Mouse (Mus musculus) kidney, adult 2 months (tissue): Measurements from ENCODE around the gene Eif4g3. TPM values are rescaled to one million over a fixed set of nuclear protein-coding genes. Genes with fewer than 3 reads are reported as not detected.

Source experiments
- DNase-seq: peaks from one replicate; pipeline ENCODE4 v3.0.0; 2021
- H3K27ac ChIP-seq: fragments of 200-500 bp; 2 replicates; pipeline ENCODE4 v1.5.1; 2012; ENCODE audit warnings: low read depth, low read length, control low read depth, inconsistent platforms; ENCODE audit not compliant: insufficient read depth
- H3K27me3 ChIP-seq: fragments of 200-500 bp; replicated peaks from 2 replicates; pipeline ENCODE4 v1.6.1; 2012; ENCODE audit warnings: mild to moderate bottlenecking, moderate library complexity, low read length, inconsistent platforms; ENCODE audit not compliant: control insufficient read depth, insufficient read depth
- H3K36me3 ChIP-seq: fragments of 200-500 bp; 2 replicates; pipeline ENCODE4 v1.6.1; 2012; ENCODE audit warnings: mild to moderate bottlenecking, moderate library complexity, low read length, inconsistent platforms; ENCODE audit not compliant: control insufficient read depth, insufficient read depth
- H3K4me1 ChIP-seq: fragments of 200-500 bp; 2 replicates; pipeline ENCODE4 v1.6.1; 2011; ENCODE audit warnings: low read length; ENCODE audit not compliant: control insufficient read depth, insufficient read depth
- H3K4me3 ChIP-seq: fragments of 200-500 bp; 2 replicates; pipeline ENCODE4 v1.5.1; 2011; ENCODE audit warnings: mild to moderate bottlenecking, low read depth, low read length, control low read depth; ENCODE audit not compliant: insufficient read depth
- CTCF ChIP-seq: fragments of 200-500 bp; conservative IDR thresholded peaks from 2 replicates; pipeline ENCODE4 v1.5.1; 2011; ENCODE audit warnings: low read depth, mild to moderate bottlenecking, control low read depth, low read length, moderate library complexity, mixed read lengths; ENCODE audit not compliant: insufficient read depth, insufficient read length
- POLR2A ChIP-seq: fragments of 200-500 bp; IDR thresholded peaks from one replicate; pipeline ENCODE4 v1.6.1; 2011; ENCODE audit warnings: low read depth, low read length, control low read depth
- WGBS: fragments of 180-500 bp; shearing (Covaris S2); methylation state at CpG from one replicate; pipeline ENCODE4 v1.1.7; 2018; 5-methylcytosine and 5-hydroxymethylcytosine counted together
- polyA plus RNA-seq: library from polyadenylated mRNA; depleted of rRNA; stranded (reverse); fragments of >200 nt; gene quantifications from 2 replicates; pipeline ENCODE4 v1.2.3, GENCODE M21; 2012

Eif4g3 gene
- polyA plus RNA-seq, 1 experiment: 53.5 TPM

DNA sequence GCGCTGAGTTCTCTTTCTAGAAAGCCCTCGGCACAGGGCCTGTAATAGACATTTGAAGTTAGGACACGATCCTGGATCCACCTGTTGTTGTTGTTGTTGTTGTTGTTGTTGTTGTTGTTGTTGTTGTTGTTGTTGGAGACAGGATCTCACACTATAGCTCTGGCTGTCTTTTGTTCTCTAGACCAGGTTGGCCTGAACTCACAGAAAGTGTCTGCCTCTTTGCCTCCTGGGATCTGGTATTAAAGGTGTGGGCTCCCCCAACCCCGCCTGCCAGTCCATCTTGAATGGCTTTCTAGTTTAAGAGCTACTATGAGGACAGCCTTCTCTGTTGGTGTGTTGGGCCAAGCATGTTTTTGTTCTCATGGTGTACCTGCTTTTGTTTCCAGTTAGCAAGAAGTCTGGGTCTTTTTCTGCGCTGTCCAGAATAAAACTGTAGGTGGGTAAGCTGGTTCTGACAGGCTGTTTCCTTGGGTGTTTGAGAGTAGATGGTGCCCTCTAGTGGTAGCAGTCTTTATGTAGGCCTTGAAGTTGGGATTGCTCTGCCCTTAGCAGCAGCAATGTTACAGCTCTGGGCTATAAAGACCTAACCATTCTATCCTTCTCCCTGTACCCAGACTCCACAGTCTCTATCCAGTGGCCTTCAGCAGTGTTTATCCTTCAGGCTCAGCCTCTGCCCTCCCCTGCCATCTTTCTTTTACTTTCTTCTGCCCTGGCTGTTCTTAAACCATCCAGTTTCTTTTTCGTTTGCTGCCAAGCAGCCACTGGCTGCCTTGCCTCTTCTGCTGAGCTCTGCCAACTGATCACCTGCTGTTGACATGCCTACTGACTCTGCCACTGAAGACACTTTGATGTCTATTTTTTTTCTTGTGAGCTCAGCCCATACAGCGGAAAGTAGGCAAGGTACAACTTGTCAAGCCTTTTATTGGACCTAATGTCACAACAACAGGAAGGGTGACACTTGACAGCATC lies 114.9 kb downstream of the Eif4g3 start:
- DNase-seq: peak; percentile 90
- no peaks in the 10 kb centered on the region; the same call in 1 of the 2 replicates for H3K36me3 ChIP-seq
- peaks cover 24% of the 10 kb centered on the region for H3K4me1 ChIP-seq
- no peak overlapping the region for H3K4me3 ChIP-seq
- peak overlapping the region; percentile 80 for H3K27ac ChIP-seq
- TF ChIP-seq POLR2A (no peak), CTCF (peak; percentile 75)
- WGBS: 68% methylated on average over 7 of the region's 7 CpGs
- no peaks in the 10 kb centered on the region for H3K27me3 ChIP-seq

DNA sequence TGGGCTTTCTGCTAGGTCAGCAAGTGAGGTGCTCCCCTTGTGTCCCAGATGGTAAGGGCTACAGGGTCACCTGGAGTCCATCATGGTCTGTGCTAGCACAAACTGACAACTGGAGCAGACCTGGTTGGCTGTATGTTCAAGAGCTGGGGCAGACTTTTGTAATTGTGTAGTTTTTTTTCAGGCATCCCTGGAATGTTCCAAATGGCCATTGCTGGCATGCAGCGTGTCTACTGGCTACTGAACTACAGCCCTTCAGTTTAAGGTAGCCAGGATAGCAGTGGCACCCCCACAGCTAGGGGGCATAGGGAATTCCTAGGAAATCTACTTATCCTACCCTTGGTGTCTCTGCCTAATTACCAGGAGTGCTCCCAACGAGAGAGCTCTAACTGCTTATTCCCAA lies 115.7 kb downstream of the Eif4g3 start:
- no peaks in the 10 kb centered on the region for H3K27me3 ChIP-seq
- H3K36me3 ChIP-seq: no peaks in the 10 kb centered on the region; the same call in 1 of the 2 replicates
- H3K4me3 ChIP-seq: no peak overlapping the region
- H3K27ac ChIP-seq: peak overlapping the region; percentile 80
- peak; percentile 60 for DNase-seq
- H3K4me1 ChIP-seq: peaks cover 24% of the 10 kb centered on the region
- WGBS: 28% methylated on average over 2 of the region's 2 CpGs
- TF ChIP-seq POLR2A: no peak
- TF ChIP-seq CTCF: no peak

DNA sequence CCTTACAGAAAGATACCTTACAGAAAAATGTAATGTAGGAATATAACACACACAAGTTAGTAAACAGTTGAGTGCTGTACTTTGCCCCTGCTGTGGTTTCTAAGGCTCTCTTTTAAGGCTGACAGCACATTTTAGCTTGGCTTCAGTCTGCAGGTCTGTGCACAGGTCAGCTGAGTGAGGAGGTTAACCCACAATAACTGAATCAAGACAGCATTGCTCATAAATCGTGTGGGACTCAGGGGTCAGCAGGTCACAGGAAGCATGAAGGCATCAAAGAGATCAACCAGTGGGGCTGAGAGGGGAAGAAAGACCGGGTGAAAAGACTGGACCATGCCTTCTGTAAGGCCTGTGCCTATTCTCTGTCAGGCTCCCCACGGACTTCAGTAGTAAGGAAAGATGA lies 116.5 kb downstream of the Eif4g3 start:
- no peak for TF ChIP-seq CTCF
- TF ChIP-seq POLR2A: no peak
- Histone ChIP-seq H3K4me3 (no peak overlapping the region), H3K4me1 (peaks cover 24% of the 10 kb centered on the region), H3K27ac (peak overlapping the region; percentile 80; the same call in 1 of the 2 replicates), H3K36me3 (no peaks in the 10 kb centered on the region; the same call in 1 of the 2 replicates), H3K27me3 (no peaks in the 10 kb centered on the region)
- WGBS: 27% methylated on average over 3 of the region's 3 CpGs
- peak; percentile 83 for DNase-seq

DNA sequence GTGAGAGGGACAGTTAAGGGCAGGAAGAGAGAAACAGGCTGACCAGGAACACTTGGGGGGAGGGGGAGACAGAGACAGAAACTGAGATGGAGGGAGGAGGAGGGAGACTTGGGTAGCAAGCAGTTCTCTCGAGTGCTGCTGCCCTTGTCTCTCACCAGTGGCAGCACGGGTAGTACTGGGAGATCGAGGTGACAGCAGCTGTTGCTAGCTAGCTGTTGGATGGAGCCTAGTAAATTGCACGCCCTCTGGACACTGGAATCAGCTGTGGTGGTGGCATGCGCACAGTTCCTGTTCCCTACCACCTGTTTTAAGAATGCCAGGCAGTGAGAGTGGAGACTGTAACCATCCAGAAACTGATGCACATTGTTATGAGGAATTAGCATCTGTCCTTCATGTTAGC lies 119.0 kb downstream of the Eif4g3 start:
- peak; percentile 16 for DNase-seq
- peaks cover 2% of the 10 kb centered on the region; the same call in 1 of the 2 replicates for H3K36me3 ChIP-seq
- TF ChIP-seq CTCF (no peak), POLR2A (no peak)
- H3K4me3 ChIP-seq: no peak overlapping the region
- no peak overlapping the region for H3K27ac ChIP-seq
- H3K27me3 ChIP-seq: no peaks in the 10 kb centered on the region
- 56% methylated on average over 5 of the region's 5 CpGs for WGBS
- H3K4me1 ChIP-seq: peaks cover 24% of the 10 kb centered on the region

DNA sequence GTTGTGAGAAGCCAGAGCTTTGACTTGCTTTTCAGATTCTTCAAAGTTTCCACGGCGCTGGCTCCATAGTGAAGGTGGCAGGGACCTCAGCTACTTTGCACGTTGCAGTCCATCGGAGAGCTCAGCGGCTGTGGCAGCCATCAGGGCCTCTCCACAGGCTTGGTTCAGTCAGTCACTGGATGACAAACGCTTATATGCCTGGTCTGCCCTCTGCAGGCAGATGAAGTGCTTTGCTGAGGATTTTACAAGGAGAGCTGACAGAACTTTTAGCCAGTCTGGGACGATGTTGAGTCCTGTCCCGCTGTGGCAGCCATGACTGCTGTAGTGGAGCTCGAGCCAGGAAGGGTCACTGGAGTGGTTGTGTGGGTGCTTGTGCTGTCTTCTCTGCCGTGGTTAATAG lies 126.9 kb downstream of the Eif4g3 start:
- WGBS: 43% methylated on average over 10 of the region's 10 CpGs
- TF ChIP-seq POLR2A (no peak), CTCF (peak; percentile 47; the same call in 1 of the 2 replicates)
- peak; percentile 23 for DNase-seq

DNA sequence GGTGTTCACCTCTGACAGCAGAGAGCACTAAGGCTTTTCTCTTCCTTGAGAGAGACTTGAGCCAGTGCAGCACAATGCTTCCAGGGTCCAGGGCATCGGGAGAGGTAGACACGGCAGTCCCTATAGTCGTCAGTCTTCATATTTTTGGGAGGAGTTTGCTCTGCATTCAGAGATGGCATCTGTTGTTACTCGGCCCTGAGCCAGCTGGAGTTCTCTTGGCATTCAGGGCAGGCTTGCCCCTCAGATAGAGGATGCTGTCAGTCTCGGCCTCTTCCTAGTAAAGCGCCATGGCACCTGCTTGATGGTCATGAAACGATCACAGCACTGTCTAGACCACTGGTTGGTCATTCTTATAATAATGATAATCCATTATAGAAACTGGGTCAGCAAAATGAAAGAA lies 131.2 kb downstream of the Eif4g3 start:
- Histone ChIP-seq H3K4me1 (no peaks in the 10 kb centered on the region), H3K4me3 (no peak overlapping the region), H3K27ac (no peak overlapping the region), H3K36me3 (peaks cover 2% of the 10 kb centered on the region; the same call in 1 of the 2 replicates), H3K27me3 (no peaks in the 10 kb centered on the region)
- no peak for DNase-seq
- WGBS: 80% methylated on average over 7 of the region's 7 CpGs
- no peak for TF ChIP-seq POLR2A
- TF ChIP-seq CTCF: no peak

More for the DNA sequence above, 126.9 kb downstream of the Eif4g3 start:
- H3K36me3 ChIP-seq: peaks cover 2% of the 10 kb centered on the region; the same call in 1 of the 2 replicates
- no peaks in the 10 kb centered on the region for H3K4me1 ChIP-seq
- H3K4me3 ChIP-seq: no peak overlapping the region
- no peak overlapping the region for H3K27ac ChIP-seq
- H3K27me3 ChIP-seq: no peaks in the 10 kb centered on the region

GRCm38 (mm10) chr4:138127371-138127770 lies 134.5 kb downstream of the Eif4g3 start:
- TF ChIP-seq POLR2A (no peak), CTCF (no peak)
- Histone ChIP-seq H3K36me3 (peaks cover 2% of the 10 kb centered on the region), H3K4me1 (0 out of 2 replicates have a peak, but pooled peaks cover 4% of the 10 kb centered on the region), H3K27me3 (no peaks in the 10 kb centered on the region), H3K27ac (no peak overlapping the region), H3K4me3 (no peak overlapping the region)
- WGBS: 86% methylated on average over 5 of the region's 5 CpGs
- DNase-seq: no peak
